Mouse (Mus musculus): Measurements from ENCODE around the gene Macc1.
A peak's percentile ranks its signal among the peaks of the same experiment; 100 is the strongest.
"Not testable (repeated sequence)": the region's sequence is repeated elsewhere in the genome, so short reads cannot be mapped to it uniquely, and the experiment has no call there.

Gene Macc1

DNA sequence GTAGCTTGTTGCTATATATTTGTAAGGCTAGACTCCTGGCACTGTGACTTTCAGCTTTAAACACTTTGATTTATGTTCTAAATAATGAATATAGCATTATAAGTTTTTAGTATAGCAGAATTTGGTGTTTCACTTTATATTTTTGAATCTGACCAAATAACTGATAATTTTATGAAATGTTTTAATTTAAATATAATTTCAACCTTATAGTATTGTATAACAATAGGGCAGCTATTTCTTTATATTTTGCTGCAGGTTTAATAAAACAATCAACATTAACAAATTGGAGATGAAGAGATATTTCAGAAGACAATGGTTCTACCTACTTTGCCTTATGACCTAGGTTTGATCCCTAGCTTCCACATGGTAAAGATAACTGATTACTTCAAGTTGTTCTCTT lies at the start of gene Macc1:
Macc1 (plus strand) TSS at position 301 of the 400 bp plus-strand sequence.
- no peak for DNase-seq (ENCODE audit: extremely low spot score)

DNA sequence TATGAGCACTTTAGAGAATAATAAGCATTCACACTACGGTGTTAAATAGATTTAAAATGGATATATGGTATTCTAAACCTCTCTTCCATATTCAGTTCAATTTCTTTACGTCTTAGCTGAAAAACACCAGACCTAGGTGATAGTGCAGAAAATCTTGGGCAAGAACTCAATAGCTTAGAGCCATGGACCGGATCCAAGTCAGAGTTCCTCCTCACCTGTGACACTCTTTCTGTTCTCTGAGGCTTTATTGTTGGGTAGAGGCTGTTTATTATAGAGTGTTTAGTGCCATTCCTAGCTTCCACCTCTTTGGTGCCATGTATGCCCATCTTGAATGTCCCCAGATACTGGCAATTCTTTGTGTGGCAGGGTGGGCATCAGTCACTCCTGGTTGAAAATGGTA lies 49.6 kb upstream of the Macc1 start:
- DNase-seq (ENCODE audit: extremely low spot score) = no peak

DNA sequence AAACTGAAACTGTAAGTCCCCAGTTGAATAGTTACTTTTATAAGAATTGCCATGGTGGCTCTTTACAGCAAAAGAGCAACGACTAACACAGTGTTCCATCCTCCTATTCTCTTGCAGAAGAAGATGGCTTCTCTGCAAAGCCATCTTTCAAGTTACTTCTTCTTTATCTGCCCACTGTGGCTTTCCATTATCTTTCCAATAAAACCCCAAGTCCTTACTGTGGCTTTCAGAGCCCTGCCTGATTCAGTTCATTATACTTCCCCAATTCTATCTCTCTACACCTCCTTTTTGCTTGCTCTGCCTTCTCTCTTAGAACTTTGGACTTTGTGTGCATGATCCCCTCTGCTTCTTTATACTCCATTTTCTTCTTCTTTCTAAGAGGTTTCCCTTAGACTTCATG lies 45.3 kb upstream of the Macc1 start:
- no peak for DNase-seq (ENCODE audit: extremely low spot score)

DNA sequence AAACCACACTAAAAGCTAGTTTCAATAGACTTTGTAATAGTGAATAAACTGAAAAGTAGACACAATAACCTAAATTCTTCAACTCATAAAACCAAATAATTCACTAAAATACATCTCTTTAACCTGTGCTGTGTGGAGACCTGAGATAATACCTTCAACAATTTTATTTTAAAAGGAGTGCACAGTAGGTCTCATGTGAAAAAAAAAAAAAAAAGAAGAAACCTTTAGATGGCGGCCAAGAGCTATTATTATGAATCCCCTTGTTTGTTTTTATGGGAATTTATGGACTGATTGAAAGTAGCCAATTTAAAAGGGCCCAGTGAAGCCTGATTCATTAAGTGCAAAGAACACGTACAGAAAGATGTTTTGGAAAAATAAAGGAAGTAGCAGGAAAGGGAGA lies 44.0 kb upstream of the Macc1 start:
- DNase-seq (ENCODE audit: extremely low spot score) = no peak

DNA sequence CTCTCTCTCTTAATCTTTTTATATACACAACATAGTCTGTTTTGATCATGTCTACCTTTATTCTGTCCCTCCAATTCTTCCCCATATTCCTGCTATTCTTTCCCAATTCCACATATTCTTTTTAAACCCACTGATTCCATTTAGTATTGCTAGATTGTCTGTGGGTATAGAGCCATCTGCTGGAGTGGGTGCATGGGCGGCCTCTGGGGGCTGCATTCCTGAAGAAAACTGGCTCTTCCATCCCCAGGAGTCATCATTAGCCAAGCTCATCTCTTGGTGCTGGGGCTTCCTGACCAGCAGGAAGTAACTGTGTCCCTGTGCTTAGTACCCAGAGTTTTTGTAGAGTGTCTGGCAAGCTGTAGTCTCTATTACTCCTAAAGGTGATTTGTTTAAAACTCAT lies 42.1 kb upstream of the Macc1 start:
- no peak for DNase-seq (ENCODE audit: extremely low spot score)

DNA sequence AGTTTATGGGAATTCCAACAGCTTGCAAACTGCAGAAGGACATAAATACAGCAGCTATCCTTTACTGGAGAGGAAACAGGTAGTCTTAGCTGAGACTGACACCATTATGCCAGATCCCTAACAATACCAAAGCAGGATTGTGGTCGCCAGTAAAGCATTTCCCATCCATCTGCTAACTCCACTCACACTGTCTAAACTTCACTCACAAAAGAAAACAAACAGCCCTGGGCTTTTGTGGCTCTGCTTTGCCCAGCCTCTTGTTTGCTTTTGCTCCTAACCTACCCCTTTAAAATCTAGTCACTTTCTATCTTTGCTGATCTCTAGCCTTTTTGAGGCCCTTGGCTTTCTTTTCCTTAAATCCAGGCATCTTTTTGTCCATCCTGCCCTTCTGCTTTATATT lies 40.5 kb upstream of the Macc1 start:
- DNase-seq (ENCODE audit: extremely low spot score) = peak; percentile 41

DNA sequence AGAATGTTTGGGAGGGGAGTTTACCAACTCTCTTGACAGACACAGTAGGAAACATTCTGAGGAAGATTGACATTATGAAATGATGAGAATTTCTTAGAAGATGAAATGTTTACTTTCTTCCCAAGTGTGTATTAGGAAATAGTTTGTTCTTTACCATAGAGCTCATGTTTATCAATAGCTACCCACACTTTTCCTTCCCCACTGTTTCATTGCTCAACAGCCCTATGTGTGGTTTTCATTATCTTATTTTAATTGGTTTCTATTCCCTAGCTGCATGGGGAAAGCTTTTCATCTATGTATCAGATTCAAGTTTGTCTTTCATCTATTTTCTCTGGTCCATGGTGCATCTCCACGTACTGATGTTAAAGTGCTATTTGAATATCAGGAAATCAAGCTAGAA lies 37.8 kb upstream of the Macc1 start:
- no peak for DNase-seq (ENCODE audit: extremely low spot score)

DNA sequence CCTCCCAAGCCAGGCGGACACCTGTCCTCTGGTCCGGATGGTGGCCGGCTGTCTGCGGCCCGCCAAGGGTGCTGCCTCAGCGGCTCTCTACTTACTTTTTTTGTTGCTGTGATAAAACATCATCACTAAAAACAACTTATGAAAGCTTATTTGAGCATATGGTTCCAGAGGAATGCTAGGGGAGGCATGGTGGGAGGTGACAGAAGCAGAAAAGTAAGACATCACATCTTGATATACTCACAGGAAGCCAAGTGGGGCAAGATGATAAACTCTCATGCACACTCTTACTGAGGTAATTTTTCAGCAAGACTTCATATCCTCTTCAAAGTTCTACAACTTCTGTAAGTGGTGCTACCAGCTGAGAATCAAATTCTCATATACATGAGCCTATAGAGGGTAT lies 22.5 kb upstream of the Macc1 start:
- no peak for DNase-seq (ENCODE audit: extremely low spot score)

DNA sequence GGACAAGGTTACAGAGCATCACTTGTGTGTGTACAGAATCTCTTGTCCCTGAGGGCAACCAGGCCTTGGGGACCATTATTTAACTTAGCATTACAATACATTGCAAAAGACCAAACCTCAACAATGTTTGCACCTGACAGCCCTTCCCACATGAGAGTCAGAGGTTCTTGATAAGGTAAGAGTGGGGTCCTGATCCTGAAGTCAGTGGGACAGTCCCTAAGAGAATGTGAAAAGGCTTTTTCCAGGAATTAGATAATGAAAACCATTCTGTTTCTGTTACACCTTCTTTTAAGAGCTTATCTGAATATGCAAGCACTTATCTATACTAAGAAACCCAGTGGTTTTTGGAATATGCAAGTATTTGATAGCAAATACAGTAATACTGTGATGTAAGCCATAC lies 10.5 kb upstream of the Macc1 start:
- no peak for DNase-seq (ENCODE audit: extremely low spot score)

DNA sequence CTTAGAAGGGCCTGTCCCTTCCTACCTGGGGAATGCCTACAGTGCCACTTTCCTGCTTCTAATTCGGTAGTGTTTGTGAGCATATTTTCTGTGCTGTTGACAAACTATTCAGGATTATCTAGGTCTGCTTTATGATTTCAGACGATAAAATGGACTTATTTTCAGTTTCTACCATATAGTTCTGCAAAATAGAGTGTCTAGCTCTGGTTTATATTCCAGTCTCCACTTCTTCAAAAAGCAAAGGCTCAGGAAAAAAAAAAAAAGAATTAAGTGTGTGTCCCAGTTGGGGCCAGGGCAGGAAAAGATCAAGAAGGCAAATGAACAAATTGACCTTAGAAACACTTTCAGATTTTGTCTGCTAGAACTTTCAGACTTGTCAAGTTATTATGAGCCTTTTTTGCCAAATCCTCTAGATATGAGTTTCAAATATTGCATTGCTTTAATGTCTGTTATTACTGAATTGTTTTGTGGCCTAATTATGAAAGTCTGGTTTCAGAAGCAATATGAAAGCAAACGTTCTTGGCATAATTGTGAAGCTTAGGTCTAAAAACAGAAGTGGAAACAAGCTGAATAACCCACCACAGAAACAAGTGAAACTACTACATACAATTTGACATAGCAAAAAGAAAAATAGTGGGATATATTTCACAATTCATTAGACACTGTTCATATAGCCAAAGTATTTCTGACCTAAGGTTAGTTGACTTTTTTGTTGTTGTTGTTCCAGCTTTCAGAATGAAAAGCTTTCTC lies 881 bp upstream of the Macc1 start:
- DNase-seq (ENCODE audit: extremely low spot score) = no peak

DNA sequence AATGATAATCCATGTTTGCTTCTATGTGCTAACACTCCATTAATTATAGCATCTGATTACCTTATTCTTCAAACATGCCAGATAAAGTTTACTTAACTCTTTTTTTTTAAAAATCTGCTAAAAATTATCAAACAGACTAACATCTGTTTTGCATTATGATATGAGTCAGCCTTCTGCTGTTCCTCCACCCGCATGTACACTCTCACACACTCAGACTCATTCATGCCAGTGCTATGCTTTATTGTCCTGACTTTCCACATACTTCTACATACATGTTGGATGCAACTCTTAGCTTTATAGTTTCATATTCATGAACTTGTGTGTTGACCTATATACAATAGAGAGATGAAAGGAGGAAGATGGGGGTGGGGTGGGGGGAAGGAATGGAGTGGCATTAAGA lies 4.7 kb downstream of the Macc1 start:
- DNase-seq (ENCODE audit: extremely low spot score) = no peak

DNA sequence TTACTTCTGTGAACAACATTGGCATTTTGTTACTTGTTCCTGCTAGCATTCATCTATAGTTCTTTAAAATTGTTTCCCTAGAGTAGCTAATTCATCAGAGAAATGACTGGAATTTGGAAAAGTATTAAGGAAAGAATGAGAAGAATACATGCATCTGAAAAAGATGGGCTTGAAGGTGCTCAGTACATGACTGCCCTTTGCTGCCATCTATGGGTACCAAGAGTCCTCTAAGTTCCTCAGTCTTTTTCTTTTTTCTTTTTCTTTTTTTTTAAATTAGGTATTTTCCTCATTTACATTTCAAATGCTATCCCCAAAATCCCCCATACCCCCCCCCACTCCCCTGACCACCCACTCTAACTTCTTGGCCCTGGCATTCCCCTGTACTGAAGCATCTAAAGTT lies 11.3 kb downstream of the Macc1 start:
- DNase-seq (ENCODE audit: extremely low spot score) = no peak

DNA sequence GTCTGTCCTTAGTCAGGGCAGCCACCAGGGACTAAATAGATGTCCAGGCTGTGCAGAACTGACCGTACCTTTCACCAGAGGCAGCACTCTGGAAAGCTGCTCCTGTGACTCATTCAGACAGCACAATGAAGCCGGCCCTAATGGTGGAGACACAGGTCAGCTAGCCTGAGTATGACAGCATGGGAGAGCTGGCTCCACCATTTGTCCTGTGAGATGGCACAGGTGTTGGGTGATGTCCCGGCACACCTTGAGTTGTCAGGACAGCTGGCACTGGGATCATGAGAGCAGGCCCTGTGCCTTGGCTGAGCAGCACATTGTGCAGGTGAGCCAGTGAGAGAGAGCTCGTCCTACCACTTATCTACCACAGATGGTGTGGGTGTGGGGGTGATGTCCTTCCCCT lies 16.6 kb downstream of the Macc1 start:
- DNase-seq (ENCODE audit: extremely low spot score) = no peak

DNA sequence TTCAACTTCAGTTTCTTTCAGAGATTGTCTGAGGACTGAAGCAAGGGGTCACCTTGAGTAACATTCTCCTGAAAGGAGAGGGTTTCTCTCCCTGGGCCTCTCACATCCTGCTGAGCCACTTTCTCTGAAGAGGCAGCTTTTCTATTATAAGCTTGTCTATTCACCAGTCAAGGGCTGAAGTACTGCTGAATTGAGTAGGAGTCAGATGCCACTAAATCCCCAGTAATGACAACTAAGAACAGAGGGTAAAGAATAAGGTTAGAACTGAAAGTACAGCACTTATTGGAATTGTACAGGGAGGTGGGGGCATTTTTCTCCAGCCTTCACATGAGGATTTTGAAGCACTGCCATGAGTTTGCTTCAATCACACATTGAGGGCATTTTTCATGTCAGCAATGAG lies 19.3 kb downstream of the Macc1 start:
- peak; percentile 9 for DNase-seq (ENCODE audit: extremely low spot score)

DNA sequence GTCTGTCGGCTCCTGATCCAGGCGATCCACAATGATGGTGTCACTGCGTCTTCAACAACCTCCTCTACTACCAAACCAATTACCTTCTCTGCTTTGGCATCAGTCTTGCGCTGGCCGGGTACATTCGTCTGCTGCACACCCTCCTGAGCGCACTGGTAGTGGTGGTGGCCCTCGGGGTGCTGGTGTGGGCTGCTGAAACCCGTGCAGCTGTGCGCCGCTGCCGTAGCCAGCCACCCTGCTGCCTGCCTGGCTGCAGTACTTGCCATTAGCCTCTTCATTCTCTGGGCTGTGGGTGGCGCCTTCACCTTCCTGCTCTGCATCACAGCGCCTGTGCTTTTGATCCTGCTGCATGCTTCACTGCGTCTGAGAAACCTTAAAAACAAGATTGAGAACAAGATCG lies 38.5 kb downstream of the Macc1 start:
- not testable (repeated sequence) for DNase-seq (ENCODE audit: extremely low spot score)

DNA sequence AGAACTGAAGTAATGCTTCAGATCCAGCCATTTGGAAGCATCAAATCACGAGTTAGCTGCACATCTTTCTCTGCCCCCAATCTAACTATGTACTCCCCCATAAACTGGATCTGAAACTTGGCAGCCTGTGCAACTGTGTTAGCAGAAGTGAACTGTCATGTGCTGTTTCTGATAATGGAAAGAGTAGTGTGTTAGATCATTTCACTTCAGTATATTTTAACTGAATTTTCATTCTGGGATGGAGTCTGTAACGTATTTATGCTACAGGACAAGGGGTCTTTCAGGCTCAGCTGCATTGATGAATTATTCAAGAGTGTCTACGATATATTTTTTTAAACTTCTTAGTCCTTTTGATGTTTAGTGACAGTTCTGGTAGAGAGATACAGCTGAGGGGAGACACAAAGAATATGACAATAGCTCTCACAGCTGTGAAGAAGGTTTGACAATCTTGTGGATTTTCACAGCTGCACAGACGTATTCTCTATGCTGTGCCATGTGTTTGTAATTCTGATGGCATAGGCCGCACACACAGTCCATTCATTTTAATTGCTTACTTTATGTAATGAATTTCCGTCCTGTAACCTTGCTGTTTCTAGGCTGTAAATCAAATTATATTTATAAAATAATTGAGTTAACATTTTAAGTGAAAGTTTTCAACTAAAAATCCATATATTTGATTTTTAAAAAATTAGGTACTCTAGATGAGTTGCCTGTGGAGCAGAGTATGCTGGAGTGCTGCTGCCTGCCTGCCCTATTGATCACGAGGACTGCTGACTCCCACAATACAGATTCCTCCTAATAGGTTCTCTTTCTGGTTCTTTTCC lies 43.6 kb downstream of the Macc1 start:
- DNase-seq (ENCODE audit: extremely low spot score) = no peak

DNA sequence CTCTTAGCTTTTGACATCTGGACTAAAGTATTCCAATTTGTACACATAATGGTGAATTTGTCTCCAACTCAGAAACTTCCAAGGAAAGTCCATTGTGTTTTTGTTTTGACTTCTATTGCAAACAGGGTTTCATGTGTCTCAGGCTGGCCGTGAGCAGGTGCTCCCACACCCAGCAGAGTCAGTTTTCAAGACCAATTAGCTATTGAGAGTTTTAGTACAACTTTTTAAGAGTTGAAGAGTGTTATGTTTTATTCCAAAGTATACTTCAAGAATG lies 44.1 kb downstream of the Macc1 start:
- DNase-seq (ENCODE audit: extremely low spot score) = no peak

DNA sequence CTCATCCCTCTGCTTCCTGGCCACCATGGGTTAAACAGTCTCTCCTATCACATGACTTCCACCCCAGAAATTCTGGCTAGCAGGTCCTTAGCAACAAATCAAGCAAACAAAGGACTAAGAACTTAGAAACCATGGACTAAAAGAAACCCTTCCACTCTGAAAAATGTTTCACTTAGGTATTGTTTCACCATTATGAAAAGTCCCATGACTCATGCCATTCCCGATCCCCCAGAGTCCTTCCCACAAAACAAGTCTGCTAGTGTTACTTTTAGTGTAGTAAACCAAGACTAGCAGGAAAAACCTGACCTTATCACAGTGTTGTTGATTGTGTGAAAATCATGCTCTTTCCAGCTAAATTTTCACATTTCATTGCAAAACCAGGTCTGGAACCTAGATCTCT lies 51.0 kb downstream of the Macc1 start:
- no peak for DNase-seq (ENCODE audit: extremely low spot score)

DNA sequence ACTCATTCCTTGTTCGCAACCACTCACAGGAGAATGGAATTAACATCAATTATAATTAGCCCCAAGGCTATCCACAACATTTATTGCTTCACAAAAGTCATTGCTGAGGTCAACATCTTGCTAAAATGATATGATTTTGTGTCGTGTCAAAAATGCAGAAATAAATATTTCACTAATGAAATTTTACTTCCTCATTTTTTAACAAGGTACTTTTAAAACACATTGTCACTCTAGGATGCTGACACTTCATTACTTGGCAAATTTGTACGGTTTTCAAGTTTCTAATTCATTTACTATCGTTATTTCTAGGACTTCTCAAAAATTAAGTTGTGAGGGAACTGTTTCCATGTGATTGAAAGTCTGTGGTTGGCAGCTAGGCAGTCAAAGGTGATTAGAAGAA lies 55.8 kb downstream of the Macc1 start:
- DNase-seq (ENCODE audit: extremely low spot score) = no peak

DNA sequence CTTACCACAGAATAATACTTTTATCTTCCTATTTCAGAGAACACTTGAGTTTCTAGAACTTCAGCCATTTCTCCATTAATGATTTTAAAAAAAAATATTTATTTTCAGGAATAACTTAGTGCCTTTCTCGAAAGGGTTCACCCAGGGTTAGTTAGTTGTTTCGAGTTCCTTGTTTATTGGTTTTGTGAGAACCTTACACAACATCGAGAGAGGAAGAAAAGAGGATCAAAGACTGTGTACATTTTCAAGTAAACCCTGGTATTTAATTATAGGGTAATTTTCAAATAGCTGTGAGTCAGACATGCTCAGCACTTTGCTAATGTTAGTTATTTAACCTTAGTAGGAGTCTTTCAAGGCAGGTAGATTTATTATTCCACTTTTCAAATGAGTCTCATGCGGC lies 58.3 kb downstream of the Macc1 start:
- DNase-seq (ENCODE audit: extremely low spot score) = no peak

DNA sequence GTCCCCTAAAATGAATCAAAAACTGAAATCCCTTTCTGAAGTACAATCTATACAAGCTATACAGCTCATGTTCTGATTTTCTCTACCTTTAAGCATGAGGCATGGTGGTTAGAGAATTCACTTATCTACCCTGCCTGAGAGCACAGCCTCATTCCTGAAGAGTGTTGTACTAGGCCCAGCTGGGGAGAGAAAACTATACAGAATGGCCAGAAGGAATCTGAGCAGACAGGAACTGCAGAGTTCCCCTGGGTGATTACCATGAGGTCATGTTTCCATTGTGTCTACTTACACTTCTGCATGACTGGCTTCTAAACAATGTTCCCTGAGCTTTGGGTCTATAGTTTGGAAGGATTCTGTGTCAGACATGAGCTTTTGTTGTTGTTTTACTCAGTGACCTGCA lies 62.8 kb downstream of the Macc1 start:
- DNase-seq (ENCODE audit: extremely low spot score) = peak; percentile 36

DNA sequence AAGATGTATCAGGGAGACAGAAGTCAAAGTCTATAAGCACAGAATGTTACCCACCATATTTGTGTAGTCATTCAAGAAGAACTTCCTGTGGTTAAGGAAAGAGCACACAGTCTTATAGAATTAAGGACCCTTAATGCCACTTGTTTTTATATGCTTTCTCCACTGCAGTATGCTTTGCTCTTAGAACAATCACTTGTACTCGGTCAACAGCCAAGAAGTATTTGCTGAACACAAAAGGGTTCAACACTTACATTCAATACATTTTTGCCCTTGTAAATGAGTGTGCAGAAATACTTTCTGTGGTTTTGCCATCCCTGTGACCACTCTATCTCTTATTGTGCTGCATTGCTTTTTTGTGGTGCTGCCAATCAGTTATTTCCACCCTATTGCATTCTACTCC lies 67.8 kb downstream of the Macc1 start:
- no peak for DNase-seq (ENCODE audit: extremely low spot score)

DNA sequence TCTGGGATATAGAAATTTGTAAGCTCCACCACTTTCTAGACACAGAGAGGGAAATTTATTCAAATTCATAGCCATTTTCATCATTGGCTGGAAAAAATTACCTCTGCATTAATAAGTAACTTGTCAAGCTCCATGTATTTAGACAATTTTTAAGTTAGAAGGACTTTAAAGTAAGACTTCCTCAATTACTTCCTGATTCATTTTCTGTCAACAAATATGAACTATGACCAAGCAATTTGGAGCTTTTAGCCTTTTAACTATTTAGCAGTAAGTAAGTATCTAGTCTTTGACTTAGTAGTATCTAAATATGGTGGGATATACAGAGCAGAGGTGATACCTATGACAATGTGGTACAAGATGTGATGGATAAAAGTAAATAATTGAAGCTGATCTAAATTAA lies 72.2 kb downstream of the Macc1 start:
- no peak for DNase-seq (ENCODE audit: extremely low spot score)

DNA sequence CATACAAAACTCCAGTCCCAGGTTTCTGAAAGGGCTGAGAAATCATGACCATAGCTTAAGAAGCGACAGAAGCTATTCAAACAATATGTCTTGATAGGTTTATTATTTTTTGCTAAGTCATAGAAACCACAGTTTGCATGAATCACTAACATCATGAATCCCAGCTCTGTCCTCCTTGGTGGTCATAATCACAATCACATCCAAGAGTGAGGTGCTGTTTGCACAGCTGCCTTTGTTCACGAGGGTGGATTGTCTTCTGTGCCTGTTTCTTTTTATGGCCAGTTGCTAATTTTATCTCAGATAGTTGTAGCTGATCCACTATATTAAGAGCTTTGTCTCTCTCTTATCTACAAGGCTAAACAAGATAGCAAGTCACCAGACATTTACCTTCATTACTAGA lies 72.6 kb downstream of the Macc1 start:
- DNase-seq (ENCODE audit: extremely low spot score) = no peak
